Mouse (Mus musculus) neural tube, embryonic 10.5 days (tissue): ENCODE data around the gene Svip.

Source experiments
- DNase-seq: peaks from one replicate; pipeline ENCODE4 v3.0.0-alpha.2; 2017; ENCODE audit warnings: low spot score; ENCODE audit errors: extremely low spot score

The Svip gene

GRCm38 (mm10) chr7:51962219-51962952, 43.4 kb downstream of the Svip start:
- DNase-seq = no peak

- no peak for DNase-seq
Observed at GRCm38 (mm10) chr7:51960698-51961374, 45.0 kb downstream of the Svip start.

GRCm38 (mm10) chr7:51957766-51958165, 48.1 kb downstream of the Svip start:
- no peak for DNase-seq

- no peak for DNase-seq
Observed at GRCm38 (mm10) chr7:51955424-51956041, 50.3 kb downstream of the Svip start.
